Mouse (Mus musculus): ENCODE data around the gene Frmd4b. TPM values are rescaled to one million over a fixed set of nuclear protein-coding genes. Genes with fewer than 3 reads are reported as not detected.

Frmd4b gene
- total RNA-seq, 1 experiment from 2014 or later, result 13.8 TPM

GRCm38 (mm10) chr6:97252711-97253221, 364.6 kb downstream of the Frmd4b start, which contains the start of gene Lmod3:
Gene Lmod3 (minus strand): TSS chr6:97252759.
- no peak for ATAC-seq (replicated peaks in 1 of 2; ENCODE audit: insufficient read depth in 1 of 2, low FRiP score in 2 of 2, low TSS enrichment in 1 of 2, low read depth in 1 of 2, poor library complexity in 2 of 2, severe bottlenecking in 2 of 2)

- no peak for ATAC-seq (replicated peaks in 1 of 2; ENCODE audit: insufficient read depth in 1 of 2, low FRiP score in 2 of 2, low TSS enrichment in 1 of 2, low read depth in 1 of 2, poor library complexity in 2 of 2, severe bottlenecking in 2 of 2)
These were observed 365.3 kb downstream of the Frmd4b start for GRCm38 (mm10) chr6:97252086-97252485.

- peak; percentile 68 to 80 for ATAC-seq (replicated peaks in 1 of 2; ENCODE audit: insufficient read depth in 1 of 2, low FRiP score in 2 of 2, low TSS enrichment in 1 of 2, low read depth in 1 of 2, poor library complexity in 2 of 2, severe bottlenecking in 2 of 2)
These were observed 366.4 kb downstream of the Frmd4b start for GRCm38 (mm10) chr6:97250966-97251365.

DNA sequence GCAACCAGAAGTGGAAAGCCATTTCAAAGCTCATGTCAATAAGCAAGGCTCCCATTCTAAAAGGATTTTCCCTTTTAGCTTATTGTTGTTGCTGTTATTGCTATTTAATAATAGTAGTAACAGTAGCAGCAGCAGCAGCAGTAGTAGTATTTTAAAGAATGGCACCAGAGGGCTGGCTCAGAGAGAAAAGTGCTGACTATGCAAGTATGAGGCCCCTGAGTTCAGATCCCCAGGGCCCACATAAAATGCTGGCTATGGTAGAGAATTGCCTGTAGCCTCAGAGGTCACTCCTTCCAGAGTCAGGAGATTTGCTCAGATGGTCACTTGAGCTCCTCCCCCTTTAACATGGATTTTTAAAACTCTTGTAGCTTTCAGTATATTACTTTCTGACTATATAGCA, 372.1 kb downstream of the Frmd4b start:
- ATAC-seq (replicated peaks in 1 of 2; ENCODE audit: insufficient read depth in 1 of 2, low FRiP score in 2 of 2, low TSS enrichment in 1 of 2, low read depth in 1 of 2, poor library complexity in 2 of 2, severe bottlenecking in 2 of 2), result no peak

- ATAC-seq (replicated peaks in 1 of 2; ENCODE audit: insufficient read depth in 1 of 2, low FRiP score in 2 of 2, low TSS enrichment in 1 of 2, low read depth in 1 of 2, poor library complexity in 2 of 2, severe bottlenecking in 2 of 2), result no peak
These were observed 374.8 kb downstream of the Frmd4b start for GRCm38 (mm10) chr6:97242522-97242921.

DNA sequence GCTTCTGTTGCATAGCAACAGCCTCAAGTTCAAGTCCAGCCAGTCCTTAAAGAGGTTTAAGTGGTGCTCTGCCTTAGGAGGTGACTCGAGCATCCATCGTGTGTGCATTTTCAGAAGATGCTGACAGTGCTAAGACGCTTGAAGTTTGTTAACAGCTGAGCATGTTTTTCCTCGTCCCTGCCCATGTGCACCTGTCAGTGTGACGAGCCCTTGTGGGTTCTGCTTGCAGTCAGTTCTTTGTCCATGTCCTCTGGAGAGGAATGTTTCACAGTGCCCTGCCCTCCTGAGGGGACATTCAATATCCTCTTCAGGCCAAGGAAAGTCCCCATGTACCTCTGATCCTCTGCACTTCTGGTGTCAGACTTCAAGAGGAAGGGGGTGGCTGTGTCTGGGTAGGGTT, 377.2 kb downstream of the Frmd4b start:
- ATAC-seq (replicated peaks in 1 of 2; ENCODE audit: insufficient read depth in 1 of 2, low FRiP score in 2 of 2, low TSS enrichment in 1 of 2, low read depth in 1 of 2, poor library complexity in 2 of 2, severe bottlenecking in 2 of 2), result no peak

DNA sequence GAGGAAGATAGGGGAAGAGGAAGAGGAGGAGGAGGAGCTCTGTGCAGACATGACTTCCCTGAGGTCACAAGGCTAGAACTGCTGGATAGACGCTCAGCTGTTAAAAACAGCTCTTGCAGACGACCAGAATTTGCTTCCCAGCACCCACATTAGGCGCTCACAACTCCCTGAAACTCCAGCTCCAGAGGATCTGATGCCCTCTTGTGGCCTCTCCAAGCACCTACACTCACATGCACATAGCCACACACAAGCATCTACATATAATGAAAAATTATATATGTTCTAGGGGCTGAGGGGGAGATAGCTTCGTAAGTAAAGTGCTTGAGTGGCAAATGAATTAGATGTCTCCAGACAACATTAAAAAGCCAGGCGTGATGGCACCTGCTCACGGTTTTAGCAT, 378.0 kb downstream of the Frmd4b start:
- ATAC-seq (replicated peaks in 1 of 2; ENCODE audit: insufficient read depth in 1 of 2, low FRiP score in 2 of 2, low TSS enrichment in 1 of 2, low read depth in 1 of 2, poor library complexity in 2 of 2, severe bottlenecking in 2 of 2), result no peak

Other genes with a start within 250 kb of the Frmd4b start
- 9.6 and 10.8 TPM in 2 replicates for gene Mitf, start 189.5 kb upstream of the Frmd4b start, total RNA-seq (2017)

Data from hematopoietic stem cell, adult 5-6 weeks (primary cell).